Mouse (Mus musculus) gastrocnemius, adult 8-10 months (tissue): ENCODE results near the gene Cadps. TPM values are rescaled to one million over a fixed set of nuclear protein-coding genes. Genes with fewer than 3 reads are reported as not detected.

Source experiments
- DNase-seq, 2 experiments: peaks; one replicate each; pipeline ENCODE4 v3.0.0; 2022; ENCODE audit warnings: low spot score in 2 of 2
- total RNA-seq, 4 experiments: library from RNA; stranded (reverse); gene quantifications; 2 replicates each; pipeline ENCODE4 v1.2.4; 2022

Cadps gene
- total RNA-seq, 4 experiments from 2014 or later = 0.07 to 0.24 (median 0.22) TPM; not detected in 1

DNA sequence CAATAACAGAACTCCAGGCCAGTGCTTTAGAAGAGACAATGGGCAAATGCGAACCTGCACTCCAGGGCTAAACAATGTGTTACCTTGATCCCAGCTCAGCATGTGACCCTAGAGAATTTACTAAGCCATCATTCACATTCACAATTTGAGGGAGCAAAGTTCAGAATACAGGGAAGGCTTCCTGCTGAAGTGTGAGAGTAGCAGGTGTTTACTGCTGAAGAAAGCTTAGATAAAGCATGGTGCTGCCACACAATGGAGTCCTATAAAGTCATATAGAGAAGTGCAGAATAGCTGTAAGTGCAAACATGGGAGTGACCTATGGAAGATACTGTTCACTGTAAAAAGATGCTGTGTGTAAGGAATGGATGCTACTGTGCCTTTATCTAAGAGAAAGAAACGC, 91.9 kb downstream of the Cadps start:
- DNase-seq = no peak

DNA sequence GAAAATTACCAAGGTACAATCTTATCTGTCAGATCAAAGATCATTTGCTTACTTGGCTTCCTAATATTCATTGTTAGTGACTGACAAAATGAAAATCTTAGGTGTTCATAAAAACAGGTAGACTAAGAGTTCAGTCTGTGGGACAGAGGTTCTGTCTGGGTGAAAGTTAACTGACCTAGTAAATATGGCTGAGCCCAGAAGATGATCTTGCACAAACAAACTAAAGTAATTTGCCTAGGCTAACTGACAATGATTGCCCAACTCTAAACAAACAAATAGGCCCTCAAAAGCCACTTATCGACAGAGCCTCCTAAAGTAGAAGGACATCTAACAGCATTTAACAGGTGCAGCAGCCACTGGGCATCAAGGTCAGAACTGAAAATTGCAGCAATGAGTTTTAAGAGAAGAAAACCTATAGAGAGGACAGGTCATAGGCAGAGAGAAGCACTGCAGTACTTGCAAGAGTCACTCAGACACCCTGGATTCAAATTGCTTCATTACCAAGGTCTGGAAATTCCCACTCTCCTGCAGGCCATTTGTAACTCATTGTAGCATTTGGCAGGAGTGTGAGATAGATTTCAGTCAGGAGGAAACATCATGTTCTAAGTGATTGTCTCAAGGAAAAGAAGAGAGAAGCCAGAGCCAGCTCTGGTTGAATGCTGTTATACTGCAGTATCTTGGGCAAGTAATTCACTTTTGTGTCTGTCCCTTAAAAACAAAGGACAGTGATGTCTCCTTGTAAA, 100.3 kb downstream of the Cadps start:
- DNase-seq = no peak

DNA sequence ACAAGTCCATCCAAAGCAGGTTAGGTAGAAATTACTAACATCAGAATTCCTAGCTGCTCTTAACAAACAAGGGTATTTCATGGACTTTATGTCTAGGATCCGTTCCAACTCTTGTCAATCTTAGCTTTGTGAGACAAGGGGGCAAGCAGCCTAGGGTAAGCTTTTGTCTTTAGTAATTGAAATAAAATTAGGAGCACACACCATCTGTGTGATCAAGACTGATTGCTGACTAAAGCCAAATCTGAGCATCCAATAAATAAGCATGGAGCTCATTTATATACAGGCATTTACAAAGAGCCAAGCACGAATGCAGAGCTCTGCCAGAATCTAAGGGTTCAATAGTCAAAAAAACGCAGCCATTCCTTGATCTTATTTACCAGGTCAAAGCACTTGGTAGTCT, 104.1 kb downstream of the Cadps start:
- DNase-seq = no peak

- DNase-seq = no peak
Observed at GRCm38 (mm10) chr14:12715906-12716659, 106.8 kb downstream of the Cadps start.

DNA sequence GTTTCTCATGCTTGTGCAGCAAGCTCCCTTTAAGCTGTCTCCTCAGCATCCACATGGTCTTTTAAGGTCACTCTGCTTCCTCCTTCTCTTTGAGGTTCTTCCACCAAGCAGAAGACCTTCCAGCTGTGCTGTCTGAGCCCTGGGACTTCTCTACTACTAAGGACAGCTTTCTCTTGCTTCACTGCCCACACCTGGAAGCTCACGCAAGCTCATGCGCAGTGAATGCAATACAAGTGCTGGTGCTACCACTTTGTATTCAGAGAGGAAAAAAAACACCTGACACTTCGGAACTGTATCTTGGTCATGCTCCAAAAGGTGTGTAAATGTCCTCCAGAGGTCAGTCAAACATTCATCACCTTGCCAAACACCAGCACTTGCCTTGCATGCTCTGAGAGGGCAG, 115.5 kb downstream of the Cadps start:
- no peak for DNase-seq

- no peak for DNase-seq
Observed at GRCm38 (mm10) chr14:12704461-12704860, 118.4 kb downstream of the Cadps start.

- no peak for DNase-seq
Observed at GRCm38 (mm10) chr14:12690201-12690600, 132.7 kb downstream of the Cadps start.

- DNase-seq = no peak
Observed at GRCm38 (mm10) chr14:12685015-12685414, 137.9 kb downstream of the Cadps start.

DNA sequence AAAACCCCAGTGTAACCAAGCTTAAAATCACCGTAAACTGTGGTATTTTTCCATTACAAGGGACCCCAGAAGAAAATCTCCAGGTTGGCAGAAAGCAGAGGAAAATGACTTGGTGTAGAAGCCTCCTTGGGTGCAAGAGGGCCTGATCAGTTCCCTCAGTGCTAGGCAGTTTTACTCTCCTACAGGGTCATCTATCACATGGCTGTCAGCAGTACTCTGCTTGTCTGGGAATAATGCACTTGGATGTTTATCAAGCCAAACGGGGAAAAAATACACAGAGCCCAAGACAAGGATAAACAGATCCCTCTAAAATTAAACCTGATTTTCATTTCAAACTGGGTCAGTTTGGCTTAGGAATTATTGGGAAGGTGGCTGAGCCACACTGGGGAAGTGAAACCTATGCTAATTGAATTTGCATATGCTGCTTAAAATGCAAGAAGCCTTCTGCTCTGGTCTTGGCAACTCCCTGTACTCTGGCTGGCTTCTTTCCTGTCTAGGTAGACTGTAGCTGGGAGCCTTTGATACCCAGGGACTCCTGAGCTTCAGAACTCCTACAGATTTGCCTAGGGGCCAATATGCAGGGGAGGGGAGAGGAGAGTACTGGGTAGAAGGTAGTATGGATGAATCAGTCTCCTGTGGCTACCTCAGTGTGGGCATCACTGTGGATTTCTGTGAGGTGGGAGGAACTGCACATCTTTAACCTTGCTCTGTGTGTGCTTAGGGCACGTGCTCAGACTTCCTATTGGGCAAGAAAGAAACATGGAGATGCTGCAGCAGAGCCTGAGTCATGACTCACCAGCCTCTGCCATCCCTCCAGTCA, 141.8 kb downstream of the Cadps start:
- DNase-seq = no peak

GRCm38 (mm10) chr14:12661430-12661829, 161.4 kb downstream of the Cadps start:
- DNase-seq = no peak

- DNase-seq = no peak
Observed at GRCm38 (mm10) chr14:12657351-12657750, 165.5 kb downstream of the Cadps start.

- DNase-seq = no peak
Observed at GRCm38 (mm10) chr14:12642868-12643512, 179.9 kb downstream of the Cadps start.

DNA sequence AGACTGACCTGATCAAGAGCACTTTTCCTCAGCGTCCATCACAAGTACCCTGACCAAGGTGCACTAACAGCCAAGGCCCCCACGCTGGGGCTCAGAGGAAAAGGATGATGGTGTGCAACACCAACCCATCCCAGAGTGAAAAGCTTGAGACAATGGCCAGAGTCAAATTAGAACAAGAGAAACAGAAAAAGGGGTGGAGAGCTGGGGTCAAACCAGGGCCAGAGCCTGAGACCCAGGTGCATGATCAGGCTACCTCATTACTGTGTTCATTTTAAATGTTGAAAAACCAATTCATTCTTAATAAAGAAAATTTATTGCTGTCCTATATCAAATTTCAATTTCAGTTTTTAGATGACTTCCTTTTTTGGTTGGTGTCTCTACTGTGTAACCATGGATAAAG, 184.1 kb downstream of the Cadps start:
- DNase-seq = no peak

GRCm38 (mm10) chr14:12637121-12637754, 185.6 kb downstream of the Cadps start:
- no peak for DNase-seq

GRCm38 (mm10) chr14:12624256-12625130, 198.4 kb downstream of the Cadps start:
- DNase-seq = no peak

- no peak for DNase-seq
Observed at GRCm38 (mm10) chr14:12607025-12607424, 215.9 kb downstream of the Cadps start.

- DNase-seq = no peak
Observed at GRCm38 (mm10) chr14:12606202-12606601, 216.7 kb downstream of the Cadps start.

GRCm38 (mm10) chr14:12602080-12602479, 220.8 kb downstream of the Cadps start:
- no peak for DNase-seq

GRCm38 (mm10) chr14:12595326-12595725, 227.6 kb downstream of the Cadps start:
- DNase-seq = no peak

DNA sequence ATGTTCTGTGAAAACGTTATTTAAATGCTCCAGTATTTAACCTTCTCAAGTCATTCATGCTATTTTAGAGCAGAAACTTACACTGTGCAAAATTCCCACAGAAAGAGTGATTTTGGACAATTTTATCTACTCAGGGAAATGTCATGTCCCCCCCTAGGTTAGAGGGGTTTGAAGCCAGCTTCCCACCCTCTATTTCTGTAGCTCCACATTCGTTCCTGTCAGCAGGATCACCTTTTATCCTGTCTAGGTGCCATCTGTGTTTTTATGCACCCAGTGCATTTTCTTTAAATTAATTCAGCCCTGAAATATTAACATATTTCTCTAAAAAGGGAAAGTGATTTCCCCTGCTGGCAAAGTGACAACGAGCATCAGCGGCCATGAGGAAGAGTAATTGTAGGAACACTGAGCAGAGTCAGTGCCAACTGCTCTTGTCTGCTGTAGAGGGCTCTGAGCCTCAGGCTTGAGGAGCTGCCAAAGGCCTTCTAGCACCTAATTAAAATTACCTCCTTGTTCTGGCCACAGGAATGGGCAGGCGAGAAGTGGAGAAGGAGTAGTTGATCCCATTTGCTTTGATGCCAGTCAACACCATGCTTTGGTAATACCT, 230.3 kb downstream of the Cadps start:
- no peak for DNase-seq
